Mouse (Mus musculus): ENCODE measurements around the gene Ehd4. TPM values are rescaled to one million over a fixed set of nuclear protein-coding genes. Genes with fewer than 3 reads are reported as not detected.

Ehd4 gene
- polyA plus RNA-seq, 1 experiment from 2014 or later, result 27.2 TPM

GRCm38 (mm10) chr2:120095171-120095570, 59.2 kb downstream of the Ehd4 start:
- WGBS (ENCODE audit: insufficient replicate concordance), result 82% methylated on average over 4 of the region's 4 CpGs
- no peak overlapping the region for H3K9ac ChIP-seq

GRCm38 (mm10) chr2:120093671-120094430, 60.6 kb downstream of the Ehd4 start:
- Histone ChIP-seq H3K4me3 (replicated peaks) (no peak overlapping the region), H3K27ac (no peak overlapping the region; the same call in 1 of the 2 replicates), H3K9ac (no peak overlapping the region), H3K36me3 (peaks cover 16% of the 10 kb centered on the region), H3K27me3 (no peaks in the 10 kb centered on the region), H3K4me2 (no peak overlapping the region), H3K4me1 (replicated peaks) (peaks cover 9% of the 10 kb centered on the region; the same call in 1 of the 2 replicates), H3K9me3 (replicated peaks) (no peaks in the 10 kb centered on the region)
- no peak for DNase-seq
- WGBS (ENCODE audit: insufficient replicate concordance), result 54% methylated on average over 5 of the region's 5 CpGs
- ATAC-seq (ENCODE audit: low read depth), result no peak

More at GRCm38 (mm10) chr2:120095171-120095570, 59.2 kb downstream of the Ehd4 start:
- ATAC-seq (ENCODE audit: low read depth) (no peak), DNase-seq (no peak)
- Histone ChIP-seq H3K27ac (no peak overlapping the region), H3K9me3 (replicated peaks) (no peaks in the 10 kb centered on the region), H3K36me3 (peaks cover 16% of the 10 kb centered on the region), H3K4me2 (no peak overlapping the region), H3K27me3 (no peaks in the 10 kb centered on the region), H3K4me1 (replicated peaks) (peaks cover 13% of the 10 kb centered on the region; the same call in 1 of the 2 replicates), H3K4me3 (replicated peaks) (no peak overlapping the region)

GRCm38 (mm10) chr2:120090979-120091378, 63.4 kb downstream of the Ehd4 start:
- no peak overlapping the region for H3K27ac ChIP-seq
- peaks cover 8% of the 10 kb centered on the region; the same call in 1 of the 2 replicates for H3K36me3 ChIP-seq
- WGBS (ENCODE audit: insufficient replicate concordance), result 86% methylated on average over 17 of the region's 17 CpGs
- no peaks in the 10 kb centered on the region for H3K9me3 ChIP-seq (replicated peaks)
- no peak for ATAC-seq (ENCODE audit: low read depth)
- DNase-seq, result no peak
- H3K4me1 ChIP-seq (replicated peaks), result peaks cover 4% of the 10 kb centered on the region; the same call in 1 of the 2 replicates
- no peak overlapping the region for H3K9ac ChIP-seq
- H3K4me3 ChIP-seq (replicated peaks), result no peak overlapping the region
- H3K4me2 ChIP-seq, result no peak overlapping the region
- H3K27me3 ChIP-seq, result no peaks in the 10 kb centered on the region

- DNase-seq (no peak), ATAC-seq (ENCODE audit: low read depth) (no peak)
- 67% methylated on average over 2 of the region's 2 CpGs for WGBS (ENCODE audit: insufficient replicate concordance)
- Histone ChIP-seq H3K27ac (no peak overlapping the region), H3K4me1 (replicated peaks) (peaks cover 5% of the 10 kb centered on the region; the same call in 1 of the 2 replicates), H3K9me3 (replicated peaks) (no peaks in the 10 kb centered on the region), H3K9ac (no peak overlapping the region), H3K36me3 (peaks cover 8% of the 10 kb centered on the region; the same call in 1 of the 2 replicates), H3K4me2 (no peak overlapping the region), H3K4me3 (replicated peaks) (no peak overlapping the region), H3K27me3 (no peaks in the 10 kb centered on the region)
Observed at GRCm38 (mm10) chr2:120087897-120088296, 66.5 kb downstream of the Ehd4 start.

- H3K9me3 ChIP-seq (replicated peaks), result no peaks in the 10 kb centered on the region
- no peaks in the 10 kb centered on the region for H3K27me3 ChIP-seq
- H3K4me2 ChIP-seq, result no peak overlapping the region
- no peak overlapping the region for H3K27ac ChIP-seq
- no peak for ATAC-seq (ENCODE audit: low read depth)
- no peak overlapping the region for H3K4me3 ChIP-seq (replicated peaks)
- H3K4me1 ChIP-seq (replicated peaks), result peaks cover 5% of the 10 kb centered on the region; the same call in 1 of the 2 replicates
- H3K36me3 ChIP-seq, result peaks cover 8% of the 10 kb centered on the region; the same call in 1 of the 2 replicates
- no peak for DNase-seq
- 64% methylated on average over 3 of the region's 3 CpGs for WGBS (ENCODE audit: insufficient replicate concordance)
- H3K9ac ChIP-seq, result no peak overlapping the region
Observed at GRCm38 (mm10) chr2:120087391-120087790, 67.0 kb downstream of the Ehd4 start.

GRCm38 (mm10) chr2:120086038-120086437, 68.4 kb downstream of the Ehd4 start:
- H3K27ac ChIP-seq, result no peak overlapping the region
- peaks cover 2% of the 10 kb centered on the region; the same call in 1 of the 2 replicates for H3K36me3 ChIP-seq
- H3K9ac ChIP-seq, result no peak overlapping the region
- H3K9me3 ChIP-seq (replicated peaks), result no peaks in the 10 kb centered on the region
- no peaks in the 10 kb centered on the region for H3K27me3 ChIP-seq
- WGBS (ENCODE audit: insufficient replicate concordance), result 75% methylated on average over 3 of the region's 3 CpGs
- H3K4me2 ChIP-seq, result no peak overlapping the region
- H3K4me3 ChIP-seq (replicated peaks), result no peak overlapping the region
- ATAC-seq (ENCODE audit: low read depth), result no peak
- peaks cover 5% of the 10 kb centered on the region; the same call in 1 of the 2 replicates for H3K4me1 ChIP-seq (replicated peaks)
- DNase-seq, result no peak

GRCm38 (mm10) chr2:120084593-120085361, 69.6 kb downstream of the Ehd4 start:
- H3K27ac ChIP-seq, result no peak overlapping the region
- no peak overlapping the region for H3K4me2 ChIP-seq
- no peak for ATAC-seq (ENCODE audit: low read depth)
- H3K4me3 ChIP-seq (replicated peaks), result no peak overlapping the region
- no peak overlapping the region for H3K9ac ChIP-seq
- H3K36me3 ChIP-seq, result no peaks in the 10 kb centered on the region
- H3K4me1 ChIP-seq (replicated peaks), result peaks cover 5% of the 10 kb centered on the region; the same call in 1 of the 2 replicates
- no peaks in the 10 kb centered on the region for H3K9me3 ChIP-seq (replicated peaks)
- peak; percentile 25 for DNase-seq
- WGBS (ENCODE audit: insufficient replicate concordance), result 53% methylated on average over 14 of the region's 14 CpGs
- H3K27me3 ChIP-seq, result 0 out of 2 replicates have a peak, but pooled peaks cover 2% of the 10 kb centered on the region

GRCm38 (mm10) chr2:120082416-120082815, 72.0 kb downstream of the Ehd4 start:
- Histone ChIP-seq H3K9ac (no peak overlapping the region), H3K27ac (no peak overlapping the region), H3K36me3 (no peaks in the 10 kb centered on the region), H3K4me1 (replicated peaks) (peaks cover 5% of the 10 kb centered on the region; the same call in 1 of the 2 replicates), H3K4me2 (no peak overlapping the region), H3K27me3 (peaks cover 10% of the 10 kb centered on the region), H3K4me3 (replicated peaks) (no peak overlapping the region), H3K9me3 (replicated peaks) (no peaks in the 10 kb centered on the region)
- ATAC-seq (ENCODE audit: low read depth) (no peak), DNase-seq (no peak)
- WGBS (ENCODE audit: insufficient replicate concordance), result 60% methylated on average over 2 of the region's 2 CpGs

GRCm38 (mm10) chr2:120076076-120076705, 78.2 kb downstream of the Ehd4 start:
- ATAC-seq (ENCODE audit: low read depth), result 0 out of 2 replicates have a peak, but pooled peaks have one; percentile 34
- H3K9ac ChIP-seq, result no peak overlapping the region
- WGBS (ENCODE audit: insufficient replicate concordance), result 4% methylated on average over 36 of the region's 36 CpGs

GRCm38 (mm10) chr2:120074096-120074495, 80.3 kb downstream of the Ehd4 start:
- peaks cover 29% of the 10 kb centered on the region for H3K27me3 ChIP-seq
- H3K4me2 ChIP-seq, result no peak overlapping the region
- no peaks in the 10 kb centered on the region for H3K36me3 ChIP-seq
- WGBS (ENCODE audit: insufficient replicate concordance), result 72% methylated on average over 4 of the region's 4 CpGs
- ATAC-seq (ENCODE audit: low read depth), result no peak
- H3K27ac ChIP-seq, result no peak overlapping the region
- H3K9me3 ChIP-seq (replicated peaks), result no peaks in the 10 kb centered on the region
- no peak overlapping the region for H3K4me3 ChIP-seq (replicated peaks)
- no peak for DNase-seq
- no peak overlapping the region for H3K9ac ChIP-seq
- peaks cover 7% of the 10 kb centered on the region; the same call in 1 of the 2 replicates for H3K4me1 ChIP-seq (replicated peaks)

More at GRCm38 (mm10) chr2:120076076-120076705, 78.2 kb downstream of the Ehd4 start:
- peaks cover 34% of the 10 kb centered on the region for H3K27me3 ChIP-seq
- H3K27ac ChIP-seq, result no peak overlapping the region
- DNase-seq, result no peak
- no peaks in the 10 kb centered on the region for H3K9me3 ChIP-seq (replicated peaks)
- peaks cover 7% of the 10 kb centered on the region; the same call in 1 of the 2 replicates for H3K4me1 ChIP-seq (replicated peaks)
- no peaks in the 10 kb centered on the region for H3K36me3 ChIP-seq
- H3K4me3 ChIP-seq (replicated peaks), result peak overlapping the region; percentile 33
- H3K4me2 ChIP-seq, result peak overlapping the region; percentile 57

Data from liver, embryonic 13.5 days (tissue).